Mouse (Mus musculus) ES-Bruce4 (cell line): ENCODE results near the gene Mrps7.

ENCODE experiments used
- CTCF ChIP-seq: IDR thresholded peaks from one replicate; pipeline ENCODE4 v1.8.1; 2011; ENCODE audit warnings: low read depth, low read length
- EP300 ChIP-seq: IDR thresholded peaks from 2 replicates; pipeline ENCODE4 v1.6.1; 2011; ENCODE audit warnings: low read depth, low read length; ENCODE audit not compliant: insufficient read depth
- POLR2A ChIP-seq: IDR thresholded peaks from one replicate; pipeline ENCODE4 v1.8.1; 2011; ENCODE audit warnings: low read length; ENCODE audit not compliant: insufficient read depth

DNA sequence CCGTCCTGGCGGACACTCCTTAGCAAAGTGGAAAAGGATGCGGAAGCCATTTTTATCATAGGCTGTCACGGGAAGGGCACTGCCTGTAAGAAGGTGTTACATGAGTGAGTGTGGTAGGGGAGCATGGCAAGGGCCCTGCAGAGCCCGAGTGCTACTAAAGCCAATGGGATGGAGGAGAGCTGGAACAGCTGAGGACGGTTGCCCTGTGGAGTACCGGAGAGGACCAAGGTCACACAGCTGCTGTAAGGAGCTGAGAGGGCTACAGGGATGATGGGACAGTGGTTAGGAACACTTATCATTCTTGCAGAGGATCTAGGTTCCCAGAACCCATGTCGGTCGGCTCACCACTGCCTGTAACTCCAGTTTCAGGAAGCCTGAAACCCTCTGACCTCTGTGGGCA is 17.3 kb upstream of the Mrps7 start:
- TF ChIP-seq POLR2A (no peak), CTCF (no peak), EP300 (no peak)
